Mouse (Mus musculus): Measurements from ENCODE around the gene Prkci. TPM values are rescaled to one million over a fixed set of nuclear protein-coding genes. Genes with fewer than 3 reads are reported as not detected.

Prkci gene
- polyA plus RNA-seq, 1 experiment = 1.0 TPM

DNA sequence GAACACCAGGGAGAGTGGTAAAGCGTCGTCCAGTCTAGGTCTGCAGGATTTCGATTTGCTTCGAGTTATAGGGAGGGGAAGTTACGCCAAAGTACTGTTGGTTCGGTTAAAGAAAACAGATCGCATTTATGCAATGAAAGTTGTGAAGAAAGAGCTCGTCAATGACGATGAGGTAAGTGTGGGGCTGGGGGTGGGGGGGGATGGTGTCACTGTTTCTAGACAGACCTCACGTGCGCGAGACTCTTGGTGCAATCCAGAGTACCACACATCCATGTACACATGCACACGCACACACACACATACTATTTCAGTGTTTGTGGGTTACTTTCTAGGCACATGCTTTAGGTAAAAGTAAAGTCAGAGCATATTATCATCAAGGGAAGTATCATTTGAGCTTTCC, 42.3 kb downstream of the Prkci start:
- Histone ChIP-seq H3K4me3 (replicated peaks) (no peak overlapping the region), H3K36me3 (replicated peaks; ENCODE audit: low read length) (peaks cover 48% of the 10 kb centered on the region), H3K27me3 (replicated peaks) (no peaks in the 10 kb centered on the region), H3K9me3 (no peaks in the 10 kb centered on the region), H3K4me1 (no peaks in the 10 kb centered on the region)
- TF ChIP-seq GATA1 (IDR thresholded peaks at IDR 0.05; ENCODE audit: borderline replicate concordance, low read length) = no peak
- no peak for TF ChIP-seq FLI1 (IDR thresholded peaks at IDR 0.05; ENCODE audit: low read length)

DNA sequence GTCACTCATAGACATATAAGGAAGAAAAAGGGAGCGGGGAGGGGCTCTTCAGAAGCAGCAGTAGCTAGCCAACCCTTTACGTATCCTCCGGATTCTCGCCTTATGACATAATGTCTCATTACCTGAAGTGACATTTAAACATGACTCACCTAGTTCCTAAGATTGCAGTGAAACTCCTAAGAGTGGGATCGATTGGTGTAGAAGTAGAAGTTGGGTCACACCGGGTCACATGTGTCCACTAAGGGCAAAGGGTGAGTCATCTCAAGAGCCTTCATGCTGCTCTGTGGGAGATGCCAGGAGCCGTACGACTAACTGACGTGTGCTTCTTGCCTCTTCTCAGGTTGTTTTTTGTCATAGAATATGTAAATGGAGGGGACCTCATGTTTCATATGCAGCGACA, 43.1 kb downstream of the Prkci start:
- no peaks in the 10 kb centered on the region for H3K9me3 ChIP-seq
- no peaks in the 10 kb centered on the region for H3K27me3 ChIP-seq (replicated peaks)
- no peaks in the 10 kb centered on the region for H3K4me1 ChIP-seq
- TF ChIP-seq GATA1 (IDR thresholded peaks at IDR 0.05; ENCODE audit: borderline replicate concordance, low read length) = no peak
- no peak for TF ChIP-seq FLI1 (IDR thresholded peaks at IDR 0.05; ENCODE audit: low read length)
- peaks cover 48% of the 10 kb centered on the region for H3K36me3 ChIP-seq (replicated peaks; ENCODE audit: low read length)
- no peak overlapping the region for H3K4me3 ChIP-seq (replicated peaks)

DNA sequence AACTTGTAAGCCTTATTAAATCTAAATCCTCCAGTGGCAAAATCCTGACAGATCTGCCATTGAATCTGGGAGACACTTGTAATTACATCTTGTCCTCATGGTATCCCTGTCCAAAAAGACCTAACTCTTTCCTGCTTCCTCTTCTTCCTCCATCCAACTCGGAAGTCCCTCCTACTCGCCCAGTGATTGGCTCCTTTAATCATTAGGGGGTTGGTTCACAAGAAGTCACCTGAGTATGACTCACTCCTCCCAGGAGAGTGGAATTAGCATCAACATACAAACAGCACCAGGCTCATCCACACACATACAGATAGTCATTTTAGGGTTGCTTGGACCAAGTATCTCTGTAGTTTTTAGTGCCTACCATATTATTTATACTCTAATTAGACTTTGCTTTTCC, 47.4 kb downstream of the Prkci start:
- Histone ChIP-seq H3K4me1 (no peaks in the 10 kb centered on the region), H3K9me3 (no peaks in the 10 kb centered on the region), H3K36me3 (replicated peaks; ENCODE audit: low read length) (peaks cover 41% of the 10 kb centered on the region), H3K27me3 (replicated peaks) (no peaks in the 10 kb centered on the region), H3K4me3 (replicated peaks) (no peak overlapping the region)
- TF ChIP-seq GATA1 (IDR thresholded peaks at IDR 0.05; ENCODE audit: borderline replicate concordance, low read length) (no peak), FLI1 (IDR thresholded peaks at IDR 0.05; ENCODE audit: low read length) (no peak)

DNA sequence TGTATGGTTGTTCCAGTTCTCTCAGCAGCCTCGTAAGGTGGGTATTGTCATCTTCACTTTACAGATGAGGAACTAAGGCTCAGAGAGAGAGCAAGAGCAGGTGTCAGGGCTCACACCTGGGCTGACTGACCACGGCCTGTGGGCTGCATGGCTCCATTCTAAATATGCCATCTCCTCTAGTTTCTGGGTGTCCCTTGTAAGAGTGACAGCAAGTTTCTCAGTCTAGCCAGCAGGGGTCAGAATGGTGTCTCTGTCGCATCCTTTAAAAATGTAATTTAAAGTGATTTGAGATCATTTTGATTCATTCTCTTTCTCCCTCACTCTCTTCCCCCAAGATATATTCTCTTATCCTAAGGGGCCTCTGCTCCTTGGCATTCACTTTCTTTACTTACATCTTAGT, 51.7 kb downstream of the Prkci start:
- no peaks in the 10 kb centered on the region for H3K9me3 ChIP-seq
- H3K27me3 ChIP-seq (replicated peaks) = no peaks in the 10 kb centered on the region
- H3K36me3 ChIP-seq (replicated peaks; ENCODE audit: low read length) = peaks cover 25% of the 10 kb centered on the region
- TF ChIP-seq GATA1 (IDR thresholded peaks at IDR 0.05; ENCODE audit: borderline replicate concordance, low read length) (no peak), FLI1 (IDR thresholded peaks at IDR 0.05; ENCODE audit: low read length) (no peak)
- H3K4me1 ChIP-seq = no peaks in the 10 kb centered on the region
- H3K4me3 ChIP-seq (replicated peaks) = no peak overlapping the region

DNA sequence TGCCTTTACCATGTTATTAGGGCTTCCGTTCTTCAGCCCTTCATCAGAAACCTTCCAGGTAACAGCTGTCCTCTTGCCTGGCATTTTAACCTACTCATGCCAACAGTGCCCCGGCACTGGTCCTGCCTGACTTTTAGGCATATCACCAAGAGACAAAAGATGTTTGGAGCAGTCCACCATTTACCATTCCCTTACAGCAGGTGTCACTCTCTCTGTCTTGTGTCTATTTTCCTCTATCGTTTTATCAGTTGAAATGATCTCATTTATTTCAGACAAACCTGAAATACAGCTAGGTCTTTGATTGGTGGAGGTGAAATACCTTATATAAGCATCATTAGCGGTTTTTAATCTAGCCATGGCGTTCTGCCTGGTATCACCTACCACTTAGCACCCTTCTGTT, 53.5 kb downstream of the Prkci start:
- peaks cover 20% of the 10 kb centered on the region for H3K36me3 ChIP-seq (replicated peaks; ENCODE audit: low read length)
- H3K4me1 ChIP-seq = peaks cover 10% of the 10 kb centered on the region
- TF ChIP-seq GATA1 (IDR thresholded peaks at IDR 0.05; ENCODE audit: borderline replicate concordance, low read length) (no peak), FLI1 (IDR thresholded peaks at IDR 0.05; ENCODE audit: low read length) (no peak)
- no peaks in the 10 kb centered on the region for H3K27me3 ChIP-seq (replicated peaks)
- no peak overlapping the region for H3K4me3 ChIP-seq (replicated peaks)
- H3K9me3 ChIP-seq = no peaks in the 10 kb centered on the region

DNA sequence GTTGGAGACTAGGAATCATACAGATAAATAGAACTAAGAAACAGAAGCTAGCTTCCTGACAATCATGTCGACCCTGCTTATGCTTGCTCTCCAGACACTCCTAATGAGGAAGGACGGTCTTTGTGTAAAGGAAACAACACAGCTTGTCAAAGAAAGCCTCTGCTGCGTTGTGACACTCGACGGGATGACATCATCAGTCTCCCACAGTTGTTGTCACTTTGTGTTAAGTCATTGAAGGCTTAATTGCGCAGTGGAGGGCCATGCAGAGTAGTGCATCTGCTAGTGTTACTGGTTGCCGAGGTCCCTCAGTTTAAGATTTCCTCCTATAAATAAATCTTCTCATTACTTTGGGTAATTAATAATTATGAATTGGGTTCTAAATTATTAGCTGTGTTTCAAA, 54.8 kb downstream of the Prkci start:
- no peaks in the 10 kb centered on the region for H3K9me3 ChIP-seq
- no peak for TF ChIP-seq GATA1 (IDR thresholded peaks at IDR 0.05; ENCODE audit: borderline replicate concordance, low read length)
- no peak for TF ChIP-seq FLI1 (IDR thresholded peaks at IDR 0.05; ENCODE audit: low read length)

DNA sequence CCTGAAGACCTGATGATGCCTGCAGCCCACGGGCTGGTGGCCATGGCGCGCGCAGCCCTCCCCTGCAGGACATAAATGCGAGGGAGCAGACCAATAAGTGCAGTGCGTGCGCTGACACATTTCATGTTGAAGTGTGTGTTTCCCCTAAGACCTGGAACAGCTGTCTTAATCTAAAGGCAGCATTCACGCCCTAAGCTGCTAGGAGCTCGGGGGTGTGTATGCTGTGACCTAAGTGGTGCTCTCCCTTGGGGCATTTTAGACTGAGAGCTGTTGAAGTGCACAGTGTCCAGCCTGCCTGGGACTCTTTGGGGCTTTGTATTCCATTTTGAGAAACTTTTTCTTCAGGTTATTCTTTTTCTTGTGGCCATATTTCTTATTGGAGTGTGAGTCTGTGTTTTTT, 56.2 kb downstream of the Prkci start:
- H3K4me1 ChIP-seq = peaks cover 15% of the 10 kb centered on the region
- no peak for TF ChIP-seq FLI1 (IDR thresholded peaks at IDR 0.05; ENCODE audit: low read length)
- no peak for TF ChIP-seq GATA1 (IDR thresholded peaks at IDR 0.05; ENCODE audit: borderline replicate concordance, low read length)
- no peaks in the 10 kb centered on the region for H3K9me3 ChIP-seq
- H3K4me3 ChIP-seq (replicated peaks) = no peak overlapping the region
- no peaks in the 10 kb centered on the region for H3K27me3 ChIP-seq (replicated peaks)
- peaks cover 18% of the 10 kb centered on the region for H3K36me3 ChIP-seq (replicated peaks; ENCODE audit: low read length)

More for the DNA sequence above, 54.8 kb downstream of the Prkci start:
- peaks cover 20% of the 10 kb centered on the region for H3K36me3 ChIP-seq (replicated peaks; ENCODE audit: low read length)
- no peak overlapping the region for H3K4me3 ChIP-seq (replicated peaks)
- peaks cover 11% of the 10 kb centered on the region for H3K4me1 ChIP-seq
- H3K27me3 ChIP-seq (replicated peaks) = no peaks in the 10 kb centered on the region

DNA sequence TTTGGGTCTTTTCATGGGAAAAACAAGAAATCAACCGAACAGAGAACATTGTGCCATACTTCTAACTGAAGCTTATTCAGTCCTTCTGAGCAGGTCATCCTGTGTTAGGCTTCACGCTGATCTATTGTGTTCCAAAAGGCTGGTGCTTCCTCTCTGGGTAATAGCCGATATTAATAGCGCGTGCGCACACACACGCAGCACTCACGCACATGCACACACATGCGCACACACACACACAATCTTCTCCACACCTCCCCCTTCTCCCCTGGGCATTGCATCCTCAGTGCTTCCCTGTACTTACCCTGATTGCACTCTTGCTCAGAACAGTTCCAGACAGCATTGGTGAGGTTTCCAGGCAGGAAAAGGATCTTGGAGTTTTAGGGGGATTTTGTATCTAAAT, 57.6 kb downstream of the Prkci start:
- Histone ChIP-seq H3K4me1 (peaks cover 18% of the 10 kb centered on the region), H3K27me3 (replicated peaks) (no peaks in the 10 kb centered on the region), H3K36me3 (replicated peaks; ENCODE audit: low read length) (peaks cover 14% of the 10 kb centered on the region), H3K4me3 (replicated peaks) (peak overlapping the region; percentile 33), H3K9me3 (no peaks in the 10 kb centered on the region)
- TF ChIP-seq FLI1 (IDR thresholded peaks at IDR 0.05; ENCODE audit: low read length) = no peak

DNA sequence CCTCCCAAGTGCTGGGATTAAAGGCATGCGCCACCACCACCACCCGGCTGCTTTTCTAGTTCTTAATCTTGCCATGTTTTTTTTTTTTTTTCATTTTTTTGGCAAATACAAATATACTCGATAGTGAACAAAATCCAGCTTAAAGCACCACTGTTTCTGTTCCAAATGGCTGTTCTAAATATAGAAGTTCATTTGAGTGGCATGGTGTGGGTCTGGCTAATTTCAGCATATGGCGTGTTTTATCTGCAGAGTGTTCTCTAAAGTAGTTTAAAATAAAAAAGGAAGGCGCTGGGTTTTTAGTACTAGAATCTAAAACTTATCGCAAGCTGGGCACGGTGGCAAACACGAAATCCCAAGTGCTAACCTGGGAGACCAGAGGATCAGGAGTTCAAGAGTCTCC, 59.3 kb downstream of the Prkci start:
- no peaks in the 10 kb centered on the region for H3K9me3 ChIP-seq
- H3K4me1 ChIP-seq = peaks cover 23% of the 10 kb centered on the region
- H3K36me3 ChIP-seq (replicated peaks; ENCODE audit: low read length) = peaks cover 9% of the 10 kb centered on the region
- H3K27me3 ChIP-seq (replicated peaks) = no peaks in the 10 kb centered on the region
- H3K4me3 ChIP-seq (replicated peaks) = no peak overlapping the region
- TF ChIP-seq GATA1 (IDR thresholded peaks at IDR 0.05; ENCODE audit: borderline replicate concordance, low read length) = no peak
- TF ChIP-seq FLI1 (IDR thresholded peaks at IDR 0.05; ENCODE audit: low read length) = no peak

DNA sequence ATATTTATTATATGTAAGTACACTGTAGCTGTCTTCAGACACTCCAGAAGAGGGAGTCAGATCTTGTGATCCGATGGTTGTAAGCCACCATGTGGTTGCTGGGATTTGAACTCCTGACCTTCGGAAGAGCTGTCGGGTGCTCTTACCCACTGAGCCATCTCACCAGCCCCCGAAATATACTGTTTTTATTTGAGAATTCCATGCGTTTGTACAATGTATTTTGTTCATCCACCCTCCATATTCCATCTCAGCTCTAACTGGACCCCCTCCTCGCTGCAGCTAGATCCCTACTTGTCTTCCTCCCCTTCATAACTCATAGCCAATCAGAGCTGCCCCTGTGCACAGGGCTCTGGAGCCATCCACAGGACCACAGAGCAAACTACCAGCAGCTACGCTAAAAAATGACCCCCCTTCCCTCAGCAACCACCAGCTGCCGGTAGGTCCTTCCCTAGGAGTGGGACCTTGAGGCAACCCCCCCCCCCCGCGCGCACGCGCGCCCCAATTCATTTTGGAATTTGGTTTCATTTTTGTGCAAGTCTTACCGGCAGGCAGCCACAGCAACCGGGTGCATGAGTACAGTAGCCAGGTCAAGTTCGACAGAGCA, 60.6 kb downstream of the Prkci start:
- TF ChIP-seq FLI1 (IDR thresholded peaks at IDR 0.05; ENCODE audit: low read length) = no peak
- no peaks in the 10 kb centered on the region for H3K9me3 ChIP-seq

More for the DNA sequence above, 60.6 kb downstream of the Prkci start:
- Histone ChIP-seq H3K4me3 (replicated peaks) (peak overlapping the region; percentile 94), H3K4me1 (peaks cover 36% of the 10 kb centered on the region), H3K36me3 (replicated peaks; ENCODE audit: low read length) (peaks cover 4% of the 10 kb centered on the region), H3K27me3 (replicated peaks) (no peaks in the 10 kb centered on the region)
